Mouse (Mus musculus) T-helper 2 cell (primary cell): Measurements from ENCODE around the gene Kcnj2.

Source experiments
- in situ Hi-C: fragments of 300-600 bp; cut with MboI, MseI; formaldehyde crosslinking; loops from one replicate; pipeline ENCODE4 v1.15.1; 2025; ENCODE audit warnings: high pct_unique_total_duplicates

Gene Kcnj2

GRCm38 (mm10) chr11:111065635-111066298 lies at the start of gene Kcnj2:
TSS of gene Kcnj2 (plus strand) at chr11:111066164.
- in situ Hi-C loops: loop anchor here (25.0 kb wide), 1 partner anchor 528 kb away; no protein-coding TSS in a partner anchor

DNA sequence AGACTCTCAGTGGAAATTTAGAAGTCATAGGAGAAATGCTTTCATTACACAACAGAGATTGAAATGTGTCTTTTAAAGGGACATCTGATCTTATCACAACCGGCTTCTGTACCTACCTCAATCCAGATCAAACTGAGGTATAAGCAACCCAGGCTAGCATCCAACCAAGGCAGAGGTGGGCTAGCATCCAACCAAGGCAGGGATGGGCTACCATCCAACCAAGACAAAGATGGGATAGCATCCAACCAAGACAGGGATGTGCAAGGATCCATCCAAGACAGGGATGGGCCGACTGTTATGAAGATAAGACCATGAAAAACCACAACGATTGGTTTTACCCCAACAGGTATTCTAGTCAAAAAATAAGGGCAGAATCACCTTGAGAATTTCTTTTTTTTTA lies 49.8 kb upstream of the Kcnj2 start:
- in situ Hi-C loops: no loop called here

GRCm38 (mm10) chr11:111020211-111020610 lies 45.8 kb upstream of the Kcnj2 start:
- in situ Hi-C loops: no loop called here

GRCm38 (mm10) chr11:111022681-111023281 lies 43.2 kb upstream of the Kcnj2 start:
- in situ Hi-C loops: no loop called here

DNA sequence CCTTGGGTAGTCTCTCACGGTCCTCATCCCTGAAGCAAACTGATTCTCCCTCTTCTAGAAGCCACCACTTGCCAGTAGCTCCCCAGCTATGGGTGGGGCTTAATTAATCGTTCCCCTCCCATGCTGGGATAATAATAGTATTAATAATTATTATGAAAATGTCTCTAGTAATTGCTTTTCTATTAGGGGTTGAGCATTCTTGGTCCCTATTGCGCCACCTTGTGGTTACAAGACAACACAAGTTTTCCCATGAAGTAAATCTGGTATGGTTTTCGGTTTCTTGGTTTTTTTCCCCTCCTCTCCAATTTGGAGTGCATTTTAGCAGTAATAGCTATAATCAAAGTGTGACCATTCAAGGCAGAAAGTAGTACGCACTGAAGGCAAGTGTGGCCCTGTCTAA lies 23.8 kb upstream of the Kcnj2 start:
- in situ Hi-C loops: no loop called here

GRCm38 (mm10) chr11:111043298-111043697 lies 22.7 kb upstream of the Kcnj2 start:
- in situ Hi-C loops: no loop called here

DNA sequence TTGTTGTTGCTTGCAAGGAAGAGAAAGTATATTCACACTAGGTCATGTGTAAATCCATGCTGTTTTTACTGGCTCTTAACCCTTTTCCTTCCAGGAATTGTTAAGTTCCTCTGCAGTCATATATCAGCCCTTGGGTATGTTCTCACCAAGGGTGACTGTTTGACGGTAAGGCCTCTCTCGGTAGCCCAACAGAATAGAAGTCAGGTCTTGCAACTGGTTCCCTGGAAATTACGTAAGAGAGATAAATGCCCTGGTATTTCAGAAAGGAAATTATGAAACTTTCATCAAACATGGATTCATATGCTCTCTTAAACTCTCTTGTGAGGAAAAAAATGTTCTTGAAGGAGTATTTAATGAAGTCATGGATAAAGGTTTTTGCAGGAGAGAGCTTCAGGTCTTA lies 11.7 kb upstream of the Kcnj2 start:
- in situ Hi-C loops: loop anchor here (25.0 kb wide), 1 partner anchor 517 kb away; no protein-coding TSS in a partner anchor

GRCm38 (mm10) chr11:111054854-111055822 lies 10.8 kb upstream of the Kcnj2 start:
- in situ Hi-C loops: loop anchor here (25.0 kb wide), 1 partner anchor 518 kb away; no protein-coding TSS in a partner anchor

- in situ Hi-C loops: loop anchor here (25.0 kb wide), 1 partner anchor 519 kb away; no protein-coding TSS in a partner anchor
Observed at GRCm38 (mm10) chr11:111056030-111056429, 9.9 kb upstream of the Kcnj2 start.

- in situ Hi-C loops: loop anchor here (25.0 kb wide), 1 partner anchor 520 kb away; no protein-coding TSS in a partner anchor
Observed at GRCm38 (mm10) chr11:111057435-111057834, 8.5 kb upstream of the Kcnj2 start.

DNA sequence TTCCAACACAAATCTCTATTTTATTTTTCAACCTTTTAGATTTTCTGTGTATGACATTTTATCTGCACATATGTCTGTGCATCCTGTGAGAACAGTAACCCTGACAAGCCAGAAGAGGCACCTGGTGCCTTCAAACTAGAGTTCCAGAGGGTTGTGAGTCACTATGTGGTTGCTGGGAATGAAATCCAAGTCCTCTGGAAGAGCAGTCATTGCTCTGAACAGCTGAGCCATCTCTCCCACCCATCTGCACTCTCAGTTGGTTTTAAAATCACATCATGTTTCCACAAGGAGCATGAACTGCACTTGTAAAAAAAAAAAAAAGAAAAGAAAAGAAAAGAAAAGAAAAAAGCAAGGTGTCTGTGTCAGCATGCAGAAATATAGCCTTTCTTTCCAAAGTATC lies 6.5 kb upstream of the Kcnj2 start:
- in situ Hi-C loops: loop anchor here (25.0 kb wide), 1 partner anchor 522 kb away; no protein-coding TSS in a partner anchor

DNA sequence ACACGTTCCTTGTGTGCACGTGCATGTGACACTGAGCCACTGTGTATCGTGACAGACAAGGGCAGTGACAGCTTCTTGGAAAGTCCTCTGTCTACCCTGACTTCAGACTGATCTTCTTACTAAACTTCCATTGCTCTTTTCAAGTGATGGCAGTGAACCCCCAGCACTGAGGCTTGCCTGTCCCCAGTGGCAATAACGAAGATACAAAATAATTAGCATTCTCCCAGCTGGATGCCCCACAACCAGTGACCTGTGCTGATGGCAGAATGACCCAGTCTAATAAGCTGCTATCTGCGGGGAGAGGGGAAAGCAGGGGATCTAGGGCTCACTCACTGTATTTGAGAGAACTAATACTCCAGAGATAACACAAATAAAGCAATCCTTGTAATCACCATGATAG lies 5.7 kb upstream of the Kcnj2 start:
- in situ Hi-C loops: loop anchor here (25.0 kb wide), 1 partner anchor 523 kb away; no protein-coding TSS in a partner anchor

DNA sequence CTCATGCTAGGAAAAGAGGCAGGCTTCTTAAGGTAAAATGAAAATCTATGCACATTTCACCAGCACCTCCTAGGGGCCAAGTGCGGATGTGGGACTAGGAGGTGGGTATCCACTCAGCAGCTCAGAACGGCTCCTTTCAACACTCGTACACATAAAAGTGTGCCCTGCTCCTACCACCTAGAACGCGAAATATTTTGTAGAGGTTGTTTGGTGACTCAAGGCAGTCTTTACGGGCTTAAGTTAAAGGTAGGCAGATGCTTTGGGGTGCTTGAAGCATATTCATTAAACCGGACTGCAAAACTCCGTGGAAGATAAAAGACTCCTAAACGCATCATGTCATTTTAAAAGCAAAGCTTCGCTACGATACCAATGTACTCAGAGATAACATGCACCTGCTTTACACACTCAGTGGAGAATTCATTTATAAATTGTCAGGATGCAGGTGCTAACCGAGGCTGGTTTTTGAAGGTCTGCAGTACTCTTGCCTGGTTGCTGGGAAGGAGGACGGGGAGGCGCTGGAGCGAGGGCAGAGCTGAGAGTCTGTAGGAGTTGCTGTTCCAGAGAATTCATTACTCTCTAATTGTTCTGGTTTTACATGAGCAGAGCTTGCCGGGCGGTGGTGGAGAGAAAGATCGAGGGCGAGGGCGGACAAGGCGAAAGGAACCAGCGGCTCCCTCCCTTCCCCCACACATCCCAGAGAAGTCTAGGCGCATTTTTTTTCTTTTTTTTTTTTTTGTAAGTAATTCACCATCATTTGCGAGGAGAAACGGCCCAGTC lies 1.0 kb upstream of the Kcnj2 start:
- in situ Hi-C loops: loop anchor here (25.0 kb wide), 1 partner anchor 528 kb away; no protein-coding TSS in a partner anchor

GRCm38 (mm10) chr11:111066299-111066691 lies 331 bp downstream of the Kcnj2 start:
- in situ Hi-C loops: loop anchor here (25.0 kb wide), 1 partner anchor 529 kb away; no protein-coding TSS in a partner anchor

GRCm38 (mm10) chr11:111067787-111068186 lies 1.8 kb downstream of the Kcnj2 start:
- in situ Hi-C loops: loop anchor here (25.0 kb wide), 1 partner anchor 530 kb away; no protein-coding TSS in a partner anchor

DNA sequence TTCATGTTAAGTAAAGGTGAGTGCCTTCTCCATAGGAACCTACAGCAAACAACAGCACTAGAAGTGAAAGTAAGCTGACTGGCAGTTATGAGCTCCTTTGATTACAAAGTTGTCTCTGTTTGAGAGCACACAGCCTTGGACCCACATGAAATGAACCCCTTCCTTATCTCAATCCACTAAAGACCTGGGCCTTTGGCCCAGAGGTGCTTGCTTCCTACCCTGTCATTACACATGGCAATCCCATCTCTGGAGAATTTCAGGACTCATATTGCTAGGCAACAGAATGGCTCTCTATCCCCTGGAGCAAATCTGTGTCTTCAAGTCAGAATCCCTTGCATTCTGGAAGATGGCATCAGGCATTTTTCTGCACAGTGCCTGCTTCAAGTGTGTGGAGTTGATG lies 4.5 kb downstream of the Kcnj2 start:
- in situ Hi-C loops: loop anchor here (25.0 kb wide), 1 partner anchor 533 kb away; no protein-coding TSS in a partner anchor

DNA sequence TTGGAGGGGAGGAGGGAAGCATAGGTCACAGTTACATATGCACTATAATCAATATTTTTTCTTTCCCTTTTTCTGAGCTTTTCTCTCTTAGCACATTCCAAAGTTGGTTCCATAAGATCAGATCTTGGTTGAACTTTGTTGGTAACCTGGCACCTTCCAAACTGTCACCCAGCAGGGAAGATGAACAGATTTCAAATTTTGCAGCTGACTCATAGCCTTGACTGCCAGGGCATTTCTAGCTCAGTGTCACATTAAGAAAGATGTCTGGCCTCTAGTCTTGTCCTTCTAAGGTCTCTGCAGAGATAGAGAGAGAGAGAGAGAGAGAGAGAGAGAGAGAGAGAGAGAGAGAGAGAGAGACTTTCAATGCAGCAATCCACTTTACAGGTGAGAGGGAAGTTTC lies 8.2 kb downstream of the Kcnj2 start:
- in situ Hi-C loops: loop anchor here (25.0 kb wide), 1 partner anchor 537 kb away; no protein-coding TSS in a partner anchor

DNA sequence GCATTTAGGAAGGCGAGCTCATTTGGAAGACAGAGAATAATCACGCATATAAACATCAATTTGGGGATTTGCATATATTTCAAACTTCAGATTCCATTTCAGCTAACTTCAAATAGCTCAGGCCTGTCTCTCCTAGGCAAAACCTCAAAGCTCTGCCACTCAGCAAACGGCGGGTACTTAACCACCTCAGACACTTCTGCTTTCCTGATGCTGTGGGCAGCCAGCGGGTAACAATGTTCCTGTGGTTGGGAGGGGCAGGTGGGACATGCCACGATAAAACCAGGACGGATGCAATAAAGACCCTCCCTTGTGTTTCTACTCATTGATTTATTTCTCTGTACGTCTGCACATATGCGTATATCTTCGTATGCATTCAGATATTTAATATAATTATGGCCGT lies 12.1 kb downstream of the Kcnj2 start:
- in situ Hi-C loops: no loop called here

DNA sequence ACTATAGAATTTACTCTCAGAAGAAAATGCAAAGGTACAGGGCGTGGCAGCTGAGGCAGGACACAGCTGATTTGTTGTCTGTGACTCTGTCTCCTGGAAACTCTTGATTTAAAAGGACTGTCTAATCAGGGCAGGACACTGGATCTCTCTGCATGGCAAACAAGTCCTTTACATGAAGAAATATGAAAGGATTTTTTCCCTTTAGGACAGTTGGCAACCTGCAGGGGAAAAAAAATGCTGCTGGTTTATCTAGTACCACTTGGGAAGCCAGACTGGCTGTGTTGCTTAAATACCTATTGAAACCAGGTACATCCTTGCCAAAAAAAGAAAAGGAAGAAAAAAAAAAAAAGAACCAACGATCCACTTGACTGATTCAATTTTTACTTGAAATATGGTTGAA lies 17.0 kb downstream of the Kcnj2 start:
- in situ Hi-C loops: loop anchor here (10.0 kb wide), 1 partner anchor 1108 kb away; no protein-coding TSS in a partner anchor

DNA sequence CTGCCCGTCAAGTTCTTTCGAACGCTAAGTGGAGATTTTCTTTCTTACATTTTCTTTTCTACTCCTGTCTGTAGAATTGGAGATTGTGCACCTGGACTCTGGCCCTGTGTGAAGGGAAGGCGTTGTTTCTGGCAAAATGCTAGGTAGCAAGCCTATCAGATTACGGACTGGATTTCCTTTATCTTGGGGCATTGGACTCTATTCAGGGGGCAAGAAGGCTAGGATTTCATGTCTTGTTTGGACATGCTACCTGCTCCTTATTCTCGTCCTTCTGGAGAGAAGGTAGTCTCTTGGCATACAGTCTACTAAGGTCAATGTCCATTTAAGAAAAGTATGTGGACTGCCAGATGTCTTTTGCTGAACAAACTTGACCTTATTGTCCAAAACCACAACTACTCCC lies 21.0 kb downstream of the Kcnj2 start:
- in situ Hi-C loops: loop anchor here (10.0 kb wide), 1 partner anchor 1112 kb away; no protein-coding TSS in a partner anchor
